Mouse (Mus musculus) olfactory bulb, adult 2 months (tissue): ENCODE data around the gene Cmc1.

Experiments
- CTCF ChIP-seq: fragments of 200-500 bp; IDR thresholded peaks from 2 replicates; pipeline ENCODE4 v1.5.1; 2012; ENCODE audit warnings: low read depth, mild to moderate bottlenecking, low read length, moderate library complexity; ENCODE audit not compliant: insufficient read depth
- POLR2A ChIP-seq: fragments of 200-500 bp; IDR thresholded peaks from 2 replicates; pipeline ENCODE4 v1.6.1; 2012; ENCODE audit warnings: mild to moderate bottlenecking, low read depth, low read length, moderate library complexity; ENCODE audit not compliant: insufficient read depth

- TF ChIP-seq CTCF (no peak), POLR2A (no peak)
Measured at GRCm38 (mm10) chr9:118186776-118187175, 36.8 kb upstream of the Cmc1 start.
